Mouse (Mus musculus) hindbrain, postnatal 0 days (tissue): ENCODE measurements around the gene Gjb1. TPM values are rescaled to one million over a fixed set of nuclear protein-coding genes. Genes with fewer than 3 reads are reported as not detected.
"Not testable (repeated sequence)": the region's sequence is repeated elsewhere in the genome, so short reads cannot be mapped to it uniquely, and the experiment has no call there.

Source experiments
- ATAC-seq: fragments of 200-750 bp; cut with Nextera tagmentation; 2 replicates; pipeline ENCODE4 v1.8.0; 2017; ENCODE audit warnings: mild to moderate bottlenecking, moderate TSS enrichment, moderate library complexity
- DNase-seq: peaks from one replicate; pipeline ENCODE4 v3.0.0-alpha.2; 2015; ENCODE audit warnings: low spot score
- H3K27ac ChIP-seq: fragments of 300-500 bp; sonication (generic); 2 replicates; pipeline ENCODE4 v1.5.1; 2014; ENCODE audit warnings: mild to moderate bottlenecking
- H3K27me3 ChIP-seq: fragments of 300-500 bp; sonication (generic); 2 replicates; pipeline ENCODE4 v1.6.1; 2014; ENCODE audit warnings: low read length, mixed read lengths; ENCODE audit not compliant: insufficient read depth
- H3K36me3 ChIP-seq: fragments of 300-500 bp; sonication (generic); 2 replicates; pipeline ENCODE4 v1.6.1; 2014; ENCODE audit warnings: low read length, mixed read lengths; ENCODE audit not compliant: insufficient read depth
- H3K4me1 ChIP-seq: fragments of 300-500 bp; sonication (generic); 2 replicates; pipeline ENCODE4 v1.6.1; 2014; ENCODE audit warnings: antibody characterized with exemption, low read length, mixed read lengths; ENCODE audit not compliant: insufficient read depth
- H3K4me2 ChIP-seq: fragments of 300-500 bp; sonication (generic); 2 replicates; pipeline ENCODE4 v1.6.1; 2014; ENCODE audit warnings: low read depth, mild to moderate bottlenecking, low read length, moderate library complexity, mixed read lengths
- H3K4me3 ChIP-seq: fragments of 300-500 bp; sonication (generic); 2 replicates; pipeline ENCODE4 v1.5.1; 2014; ENCODE audit warnings: low read length
- H3K9ac ChIP-seq: fragments of 300-500 bp; sonication (generic); replicated peaks from 2 replicates; pipeline ENCODE4 v1.6.1; 2014; ENCODE audit warnings: mild to moderate bottlenecking, low read length, moderate library complexity, mixed read lengths
- H3K9me3 ChIP-seq: fragments of 300-500 bp; sonication (generic); 2 replicates; pipeline ENCODE4 v1.6.1; 2016; ENCODE audit warnings: low read length, mixed read lengths
- CTCF ChIP-seq: IDR thresholded peaks from 2 replicates; pipeline ENCODE4 v1.5.1; 2016; ENCODE audit warnings: antibody characterized with exemption, control low read depth, low read depth
- WGBS: fragments of 180-500 bp; shearing (Covaris S2); extraction: QIAGEN DNeasy Blood & Tissue Kit; methylation state at CpG from one replicate; pipeline ENCODE4 v1.1.7; 2014; 5-methylcytosine and 5-hydroxymethylcytosine counted together
- polyA plus RNA-seq: library from polyadenylated mRNA; unstranded; fragments of >200 nt; fragmentation: Nextera tagmentation; extraction: Ambion mirVana; gene quantifications from 2 replicates; pipeline ENCODE4 v1.2.1, GENCODE M21; 2015
- total RNA-seq: library from RNA; depleted of rRNA; stranded (reverse); fragments of >200 nt; gene quantifications from 2 replicates; pipeline ENCODE4 v1.2.3, GENCODE M21; 2014

Gene Gjb1
- total and polyA plus RNA-seq, 2 experiments from 2014 or later, result 2.0 to 4.0 TPM

DNA sequence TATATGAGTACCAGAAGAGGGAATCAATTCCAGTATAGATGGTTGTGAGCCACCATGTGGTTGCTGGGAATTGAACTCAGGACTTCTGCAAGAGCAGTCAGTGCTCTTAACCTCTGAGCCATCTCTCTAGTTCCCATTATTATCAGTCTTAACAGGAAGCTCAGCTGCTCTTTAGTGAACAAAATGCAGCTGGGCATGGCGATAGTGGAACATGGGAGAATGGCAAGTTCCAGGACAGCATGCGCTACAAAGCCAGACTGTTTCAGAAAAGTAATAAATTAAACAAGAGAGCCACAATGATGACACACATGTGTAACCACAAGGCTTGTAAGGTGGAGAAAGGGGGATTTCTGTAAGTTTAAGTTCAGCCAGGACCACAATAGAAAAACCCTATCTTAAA, 30.7 kb upstream of the Gjb1 start:
- Histone ChIP-seq H3K4me2 (no peak overlapping the region), H3K36me3 (no peaks in the 10 kb centered on the region), H3K4me1 (no peaks in the 10 kb centered on the region), H3K27ac (no peak overlapping the region), H3K4me3 (no peak overlapping the region), H3K9me3 (no peaks in the 10 kb centered on the region), H3K9ac (no peak overlapping the region), H3K27me3 (no peaks in the 10 kb centered on the region)
- no peak for TF ChIP-seq CTCF
- DNase-seq (no peak), ATAC-seq (no peak)
- 90% methylated on average over 2 of the region's 2 CpGs for WGBS

DNA sequence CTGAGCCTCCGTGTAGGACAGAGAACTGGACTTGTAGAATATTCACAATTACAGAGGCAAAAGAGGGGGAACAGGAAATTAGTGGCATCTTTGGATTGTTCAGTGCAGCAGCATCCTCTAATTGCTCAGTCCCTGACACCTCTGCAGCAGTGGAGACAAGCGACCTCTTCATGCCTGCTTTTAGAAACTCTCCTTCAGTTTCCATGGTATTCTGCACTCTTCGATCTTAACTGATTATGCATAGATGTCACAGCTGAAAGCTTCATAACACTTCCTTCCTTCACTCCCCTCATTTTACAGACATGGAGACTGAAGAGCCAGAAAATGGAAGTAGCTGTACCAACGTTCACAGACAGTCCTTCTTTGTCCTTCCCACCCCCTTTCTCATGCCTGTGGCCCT, 29.7 kb upstream of the Gjb1 start:
- TF ChIP-seq CTCF, result no peak
- H3K9me3 ChIP-seq, result no peaks in the 10 kb centered on the region
- H3K27me3 ChIP-seq, result no peaks in the 10 kb centered on the region
- ATAC-seq (no peak), DNase-seq (no peak)
- H3K27ac ChIP-seq, result no peak overlapping the region
- H3K4me2 ChIP-seq, result no peak overlapping the region
- H3K4me3 ChIP-seq, result no peak overlapping the region
- H3K4me1 ChIP-seq, result no peaks in the 10 kb centered on the region
- H3K9ac ChIP-seq, result no peak overlapping the region
- 51% methylated on average over 4 of the region's 4 CpGs for WGBS
- no peaks in the 10 kb centered on the region for H3K36me3 ChIP-seq

DNA sequence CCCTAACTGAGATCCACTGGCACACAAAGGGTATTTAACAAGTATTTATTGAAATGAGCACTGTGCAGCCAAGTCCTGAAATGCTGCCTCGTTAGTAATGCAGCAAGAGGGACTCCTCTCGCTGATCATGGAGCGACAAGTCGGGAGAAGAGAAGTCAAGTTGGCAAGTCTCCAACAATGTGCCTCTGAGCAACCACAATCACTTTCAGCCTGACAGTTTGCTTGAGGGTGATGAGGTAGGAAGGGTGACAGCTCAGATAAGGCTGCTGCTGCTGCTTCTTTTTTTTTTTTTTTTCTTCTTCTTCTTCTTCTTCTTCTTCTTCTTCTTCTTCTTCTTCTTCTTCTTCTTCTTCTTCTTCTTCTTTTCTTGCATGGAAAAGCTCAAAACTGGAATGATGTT, 25.0 kb upstream of the Gjb1 start:
- H3K4me3 ChIP-seq, result no peak overlapping the region
- DNase-seq (no peak), ATAC-seq (no peak)
- no peak overlapping the region for H3K9ac ChIP-seq
- no peak overlapping the region for H3K27ac ChIP-seq
- TF ChIP-seq CTCF, result no peak
- no peak overlapping the region for H3K4me2 ChIP-seq
- WGBS, result 43% methylated on average over 4 of the region's 4 CpGs
- no peaks in the 10 kb centered on the region for H3K36me3 ChIP-seq
- no peaks in the 10 kb centered on the region for H3K27me3 ChIP-seq
- no peaks in the 10 kb centered on the region for H3K4me1 ChIP-seq
- H3K9me3 ChIP-seq, result no peaks in the 10 kb centered on the region

- H3K4me3 ChIP-seq, ATAC-seq, H3K4me1 ChIP-seq, DNase-seq, H3K9ac ChIP-seq, H3K9me3 ChIP-seq, H3K4me2 ChIP-seq, H3K27me3 ChIP-seq, H3K27ac ChIP-seq, H3K36me3 ChIP-seq: not testable (repeated sequence)
- TF ChIP-seq CTCF, result peak; percentile 26; the same call in 1 of the 2 replicates
- WGBS, result 61% methylated on average over 4 of the region's 4 CpGs
Observed at GRCm38 (mm10) chrX:101358902-101359301, 17.3 kb upstream of the Gjb1 start.

DNA sequence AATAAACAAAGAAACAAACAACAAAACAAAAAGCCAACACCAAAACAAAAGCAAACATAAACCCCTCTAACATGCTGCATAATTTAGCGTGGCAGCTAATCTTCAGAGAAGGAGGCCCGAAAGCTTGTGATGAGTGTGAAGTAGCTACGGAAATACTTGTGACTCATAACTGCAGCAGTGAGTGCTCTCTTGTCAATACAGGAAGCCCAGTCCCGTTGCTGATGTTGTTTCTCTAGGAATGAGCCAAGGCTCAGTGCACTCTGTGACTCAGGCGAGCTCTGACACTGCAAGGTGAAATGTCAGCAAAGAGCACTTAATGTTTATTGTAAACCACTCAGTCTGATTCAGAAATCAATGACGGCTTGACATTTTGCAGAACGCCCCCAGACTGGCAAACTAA, 7.2 kb upstream of the Gjb1 start:
- Histone ChIP-seq H3K27ac (no peak overlapping the region), H3K9ac (no peak overlapping the region), H3K27me3 (no peaks in the 10 kb centered on the region), H3K36me3 (no peaks in the 10 kb centered on the region), H3K4me1 (no peaks in the 10 kb centered on the region), H3K4me2 (no peak overlapping the region), H3K9me3 (no peaks in the 10 kb centered on the region), H3K4me3 (no peak overlapping the region)
- no peak for TF ChIP-seq CTCF
- no peak for DNase-seq
- ATAC-seq, result no peak
- 64% methylated on average over 7 of the region's 7 CpGs for WGBS

- Histone ChIP-seq H3K9me3 (no peaks in the 10 kb centered on the region), H3K27me3 (no peaks in the 10 kb centered on the region), H3K27ac (no peak overlapping the region), H3K4me1 (no peaks in the 10 kb centered on the region), H3K9ac (no peak overlapping the region), H3K4me2 (no peak overlapping the region), H3K4me3 (no peak overlapping the region), H3K36me3 (no peaks in the 10 kb centered on the region)
- no peak for DNase-seq
- ATAC-seq, result no peak
- WGBS, result 72% methylated on average over 3 of the region's 3 CpGs
- TF ChIP-seq CTCF, result no peak
Observed at GRCm38 (mm10) chrX:101370573-101370972, 5.6 kb upstream of the Gjb1 start.

DNA sequence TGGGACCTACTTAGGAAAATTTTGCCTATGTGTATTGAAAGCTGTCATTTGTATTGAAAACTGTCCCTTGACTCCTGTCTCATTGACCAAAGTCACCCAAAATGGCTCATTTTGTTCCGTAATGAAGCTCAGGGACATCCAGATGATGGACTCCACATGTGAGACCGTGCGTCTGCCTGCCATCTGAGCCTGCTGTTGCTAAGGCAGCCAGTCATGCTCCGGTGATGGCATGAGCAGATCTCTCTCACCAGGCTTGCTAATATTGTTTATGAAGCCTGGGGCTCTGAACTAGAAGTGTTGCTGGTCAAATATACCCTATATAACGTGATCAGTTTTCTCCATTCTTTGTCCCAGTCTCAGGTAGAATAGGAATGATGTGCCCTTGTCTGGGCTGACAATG, 3.2 kb upstream of the Gjb1 start:
- DNase-seq, result no peak
- no peak overlapping the region for H3K4me2 ChIP-seq
- H3K27ac ChIP-seq, result no peak overlapping the region
- ATAC-seq, result no peak
- no peak overlapping the region for H3K4me3 ChIP-seq
- H3K27me3 ChIP-seq, result no peaks in the 10 kb centered on the region
- no peaks in the 10 kb centered on the region for H3K9me3 ChIP-seq
- 63% methylated on average over 5 of the region's 5 CpGs for WGBS
- TF ChIP-seq CTCF, result no peak
- no peaks in the 10 kb centered on the region for H3K4me1 ChIP-seq
- H3K36me3 ChIP-seq, result no peaks in the 10 kb centered on the region
- H3K9ac ChIP-seq, result no peak overlapping the region
